ENCODE assay signal across 16 mouse cellular contexts in genomic region chr15:36898326-36898725, GRCm38 (mm10).
"Had no signal": no experiment of that assay in that cellular context is flagged by ENCODE, and none has a peak within 500 bp of the region (broad histone marks: within the 10 kb centered on the region; RNA-seq: fewer than 3 reads in every experiment).

No protein-coding gene starts in this region.

- H3K36me3 ChIP-seq: liver, embryonic 12.5 days; liver, embryonic 15.5 days; lung, embryonic 15.5 days had no signal

- DNase-seq: layer of hippocampus, adult 9-11 months; lung, adult 18-20 months; lung, postnatal 10 days; lung, postnatal 4 days; midbrain, embryonic 14.5 days; right cerebral cortex, postnatal 14 days; right cerebral cortex, postnatal 4 days; thymus, adult 2 months; thymus, postnatal 14 days; thymus, postnatal 4 days had no signal

- H3K9ac ChIP-seq: liver, embryonic 12.5 days; liver, embryonic 15.5 days; lung, embryonic 15.5 days had no signal

- H3K4me2 ChIP-seq: liver, embryonic 12.5 days; liver, embryonic 15.5 days; lung, embryonic 15.5 days; midbrain, embryonic 11.5 days had no signal

- H3K27me3 ChIP-seq: liver, embryonic 15.5 days; lung, embryonic 15.5 days had no signal

- H3K4me3 ChIP-seq: layer of hippocampus, adult 2 months; liver, embryonic 12.5 days; liver, embryonic 15.5 days; lung, embryonic 15.5 days had no signal

- H3K27ac ChIP-seq: kidney, postnatal 0 days; layer of hippocampus, adult 2 months; liver, embryonic 12.5 days; liver, embryonic 15.5 days; lung, embryonic 15.5 days had no signal

- H3K9me3 ChIP-seq: liver, embryonic 12.5 days; liver, embryonic 15.5 days; lung, embryonic 15.5 days had no signal

- ATAC-seq: liver, embryonic 12.5 days had no signal
